Mouse (Mus musculus) olfactory bulb, adult 2 months (tissue): Measurements from ENCODE around the gene Fgfr2. TPM values are rescaled to one million over a fixed set of nuclear protein-coding genes. Genes with fewer than 3 reads are reported as not detected.

ENCODE experiments used
- H3K27ac ChIP-seq: fragments of 200-500 bp; 2 replicates; pipeline ENCODE4 v1.5.1; 2012; ENCODE audit warnings: low read depth, low read length; ENCODE audit not compliant: insufficient read depth
- H3K4me1 ChIP-seq: fragments of 200-500 bp; 2 replicates; pipeline ENCODE4 v1.6.1; 2012; ENCODE audit warnings: low read length; ENCODE audit not compliant: control insufficient read depth, insufficient read depth
- H3K4me3 ChIP-seq: fragments of 200-500 bp; 2 replicates; pipeline ENCODE4 v1.5.1; 2012; ENCODE audit warnings: mild to moderate bottlenecking, low read depth, low read length, moderate library complexity; ENCODE audit not compliant: insufficient read depth
- CTCF ChIP-seq: fragments of 200-500 bp; IDR thresholded peaks from 2 replicates; pipeline ENCODE4 v1.5.1; 2012; ENCODE audit warnings: low read depth, mild to moderate bottlenecking, low read length, moderate library complexity; ENCODE audit not compliant: insufficient read depth
- POLR2A ChIP-seq: fragments of 200-500 bp; IDR thresholded peaks from 2 replicates; pipeline ENCODE4 v1.6.1; 2012; ENCODE audit warnings: mild to moderate bottlenecking, low read depth, low read length, moderate library complexity; ENCODE audit not compliant: insufficient read depth
- WGBS: fragments of 180-500 bp; shearing (Covaris S2); methylation state at CpG from one replicate; pipeline ENCODE4 v1.1.7; 2018; 5-methylcytosine and 5-hydroxymethylcytosine counted together
- polyA plus RNA-seq: library from polyadenylated mRNA; stranded (reverse); fragments of >200 nt; gene quantifications from 2 replicates; pipeline ENCODE4 v1.2.4, GENCODE M21; 2012; ENCODE audit warnings: low replicate concordance; ENCODE audit not compliant: missing spikeins, insufficient read depth, insufficient read length

The Fgfr2 gene
- polyA plus RNA-seq, 1 experiment, result not detected

GRCm38 (mm10) chr7:132410958-132411357 is 712.2 kb downstream of the Fgfr2 start:
- peaks cover 6% of the 10 kb centered on the region for H3K4me1 ChIP-seq
- TF ChIP-seq POLR2A (no peak), CTCF (no peak)
- WGBS, result 87% methylated on average over 4 of the region's 4 CpGs
- no peak overlapping the region for H3K27ac ChIP-seq
- no peak overlapping the region for H3K4me3 ChIP-seq

GRCm38 (mm10) chr7:132409890-132410289 is 713.3 kb downstream of the Fgfr2 start:
- no peak overlapping the region for H3K4me3 ChIP-seq
- WGBS, result 52% methylated on average over 3 of the region's 3 CpGs

GRCm38 (mm10) chr7:132402377-132403084 is 720.6 kb downstream of the Fgfr2 start:
- Histone ChIP-seq H3K4me1 (peaks cover 10% of the 10 kb centered on the region), H3K4me3 (no peak overlapping the region), H3K27ac (no peak overlapping the region)
- 93% methylated on average over 10 of the region's 10 CpGs for WGBS
- TF ChIP-seq CTCF (no peak), POLR2A (no peak)

More at GRCm38 (mm10) chr7:132409890-132410289, 713.3 kb downstream of the Fgfr2 start:
- Histone ChIP-seq H3K27ac (no peak overlapping the region), H3K4me1 (peaks cover 9% of the 10 kb centered on the region)
- TF ChIP-seq CTCF, result no peak
- TF ChIP-seq POLR2A, result no peak

- Histone ChIP-seq H3K27ac (no peak overlapping the region), H3K4me1 (no peaks in the 10 kb centered on the region), H3K4me3 (no peak overlapping the region)
- WGBS, result 78% methylated on average over 3 of the region's 3 CpGs
- TF ChIP-seq CTCF, result no peak
These were observed 724.7 kb downstream of the Fgfr2 start for GRCm38 (mm10) chr7:132398487-132398886.

GRCm38 (mm10) chr7:132396661-132397322 is 726.4 kb downstream of the Fgfr2 start:
- H3K27ac ChIP-seq, result no peak overlapping the region
- 88% methylated on average over 7 of the region's 7 CpGs for WGBS

GRCm38 (mm10) chr7:132393582-132394175 is 729.5 kb downstream of the Fgfr2 start:
- Histone ChIP-seq H3K27ac (no peak overlapping the region), H3K4me3 (no peak overlapping the region)
- no peak for TF ChIP-seq CTCF
- TF ChIP-seq POLR2A, result no peak

More at GRCm38 (mm10) chr7:132396661-132397322, 726.4 kb downstream of the Fgfr2 start:
- TF ChIP-seq POLR2A, result no peak
- H3K4me1 ChIP-seq, result no peaks in the 10 kb centered on the region
- H3K4me3 ChIP-seq, result no peak overlapping the region

GRCm38 (mm10) chr7:132393014-132393406 is 730.1 kb downstream of the Fgfr2 start:
- TF ChIP-seq CTCF (no peak), POLR2A (no peak)
- WGBS, result 90% methylated on average over 5 of the region's 5 CpGs
- Histone ChIP-seq H3K27ac (no peak overlapping the region), H3K4me1 (no peaks in the 10 kb centered on the region), H3K4me3 (no peak overlapping the region)

More at GRCm38 (mm10) chr7:132393582-132394175, 729.5 kb downstream of the Fgfr2 start:
- no peaks in the 10 kb centered on the region for H3K4me1 ChIP-seq

GRCm38 (mm10) chr7:132392233-132393013 is 730.7 kb downstream of the Fgfr2 start:
- Histone ChIP-seq H3K27ac (no peak overlapping the region), H3K4me1 (no peaks in the 10 kb centered on the region), H3K4me3 (no peak overlapping the region)
- 84% methylated on average over 13 of the region's 13 CpGs for WGBS
- TF ChIP-seq CTCF, result no peak
- no peak for TF ChIP-seq POLR2A
